Mouse (Mus musculus): ENCODE measurements around the gene Gga3. TPM values are rescaled to one million over a fixed set of nuclear protein-coding genes. Genes with fewer than 3 reads are reported as not detected.
"Not testable (repeated sequence)": the region's sequence is repeated elsewhere in the genome, so short reads cannot be mapped to it uniquely, and the experiment has no call there.

Gene Gga3
- 16.5 and 17.9 TPM in 2 replicates for polyA plus RNA-seq (2014; fragmentation: Nextera tagmentation; extraction: Ambion mirVana)

GRCm38 (mm10) chr11:115603476-115604303 is at the start of gene Gga3, which contains the start of gene Mrps7:
Gene Gga3, minus strand, starts transcription at chr11:115604051.
Gene Mrps7, plus strand, starts transcription at chr11:115603925.
- H3K27ac ChIP-seq (replicated peaks; ENCODE audit: low read depth, low read length): peak within 1 kb of the TSS; percentile 90
- WGBS: under 1% methylated on average over 37 of the region's 93 CpGs
- DNase-seq (ENCODE audit: low spot score): peak; percentile 93
- H3K9ac ChIP-seq (ENCODE audit: low read depth, low read length): peak within 1 kb of the TSS; percentile 97
- H3K4me1 ChIP-seq (ENCODE audit: control insufficient read depth, insufficient read depth, low read length): peaks cover 17% of the 10 kb centered on the region
- no peaks in the 10 kb centered on the region for H3K27me3 ChIP-seq (replicated peaks; ENCODE audit: control insufficient read depth, insufficient read depth, low read length)
- peak within 1 kb of the TSS; percentile 98 for H3K4me3 ChIP-seq (ENCODE audit: low read depth, low read length)
- peak within 1 kb of the TSS; percentile 88 for H3K4me2 ChIP-seq (ENCODE audit: low read depth, low read length)
- no peaks in the 10 kb centered on the region for H3K9me3 ChIP-seq (ENCODE audit: control insufficient read depth, low read length)
- peaks cover 40% of the 10 kb centered on the region for H3K36me3 ChIP-seq (ENCODE audit: control insufficient read depth, insufficient read depth, low read length)
- peak; percentile 97 for ATAC-seq (ENCODE audit: low read depth)

GRCm38 (mm10) chr11:115653194-115653593 is 49.3 kb upstream of the Gga3 start:
- Histone ChIP-seq H3K9me3 (ENCODE audit: control insufficient read depth, low read length) (no peaks in the 10 kb centered on the region), H3K4me2 (ENCODE audit: low read depth, low read length) (no peak overlapping the region), H3K4me1 (ENCODE audit: control insufficient read depth, insufficient read depth, low read length) (no peaks in the 10 kb centered on the region), H3K36me3 (ENCODE audit: control insufficient read depth, insufficient read depth, low read length) (peaks cover 31% of the 10 kb centered on the region), H3K4me3 (ENCODE audit: low read depth, low read length) (no peak overlapping the region), H3K27ac (replicated peaks; ENCODE audit: low read depth, low read length) (no peak overlapping the region), H3K9ac (ENCODE audit: low read depth, low read length) (no peak overlapping the region), H3K27me3 (replicated peaks; ENCODE audit: control insufficient read depth, insufficient read depth, low read length) (no peaks in the 10 kb centered on the region)
- ATAC-seq (ENCODE audit: low read depth) (peak; percentile 38; the same call in 1 of the 2 replicates), DNase-seq (ENCODE audit: low spot score) (peak; percentile 20)
- WGBS: 81% methylated on average over 3 of the region's 3 CpGs

GRCm38 (mm10) chr11:115651680-115652079 is 47.8 kb upstream of the Gga3 start:
- no peaks in the 10 kb centered on the region for H3K27me3 ChIP-seq (replicated peaks; ENCODE audit: control insufficient read depth, insufficient read depth, low read length)
- peaks cover 38% of the 10 kb centered on the region for H3K36me3 ChIP-seq (ENCODE audit: control insufficient read depth, insufficient read depth, low read length)
- H3K4me2 ChIP-seq (ENCODE audit: low read depth, low read length): no peak overlapping the region
- H3K27ac ChIP-seq (replicated peaks; ENCODE audit: low read depth, low read length): no peak overlapping the region
- no peak for ATAC-seq (ENCODE audit: low read depth)
- H3K4me3 ChIP-seq (ENCODE audit: low read depth, low read length): no peak overlapping the region
- H3K9ac ChIP-seq (ENCODE audit: low read depth, low read length): no peak overlapping the region
- no peak for DNase-seq (ENCODE audit: low spot score)
- no peaks in the 10 kb centered on the region for H3K4me1 ChIP-seq (ENCODE audit: control insufficient read depth, insufficient read depth, low read length)
- no peaks in the 10 kb centered on the region for H3K9me3 ChIP-seq (ENCODE audit: control insufficient read depth, low read length)
- 92% methylated on average over 3 of the region's 3 CpGs for WGBS

- no peaks in the 10 kb centered on the region for H3K9me3 ChIP-seq (ENCODE audit: control insufficient read depth, low read length)
- H3K27ac ChIP-seq (replicated peaks; ENCODE audit: low read depth, low read length): no peak overlapping the region
- no peak overlapping the region for H3K4me2 ChIP-seq (ENCODE audit: low read depth, low read length)
- WGBS: 48% methylated on average over 10 of the region's 10 CpGs
- DNase-seq (ENCODE audit: low spot score): peak; percentile 29
- no peaks in the 10 kb centered on the region for H3K27me3 ChIP-seq (replicated peaks; ENCODE audit: control insufficient read depth, insufficient read depth, low read length)
- H3K4me3 ChIP-seq (ENCODE audit: low read depth, low read length): no peak overlapping the region
- ATAC-seq (ENCODE audit: low read depth): no peak
- peaks cover 43% of the 10 kb centered on the region for H3K36me3 ChIP-seq (ENCODE audit: control insufficient read depth, insufficient read depth, low read length)
- H3K9ac ChIP-seq (ENCODE audit: low read depth, low read length): no peak overlapping the region
- no peaks in the 10 kb centered on the region for H3K4me1 ChIP-seq (ENCODE audit: control insufficient read depth, insufficient read depth, low read length)
Measured at GRCm38 (mm10) chr11:115649706-115650105, 45.9 kb upstream of the Gga3 start.

GRCm38 (mm10) chr11:115647459-115647858 is 43.6 kb upstream of the Gga3 start:
- H3K4me1 ChIP-seq (ENCODE audit: control insufficient read depth, insufficient read depth, low read length): no peaks in the 10 kb centered on the region
- H3K27me3 ChIP-seq (replicated peaks; ENCODE audit: control insufficient read depth, insufficient read depth, low read length): no peaks in the 10 kb centered on the region
- H3K4me3 ChIP-seq (ENCODE audit: low read depth, low read length): no peak overlapping the region
- H3K4me2 ChIP-seq (ENCODE audit: low read depth, low read length): no peak overlapping the region
- no peaks in the 10 kb centered on the region for H3K9me3 ChIP-seq (ENCODE audit: control insufficient read depth, low read length)
- ATAC-seq (ENCODE audit: low read depth) (no peak), DNase-seq (ENCODE audit: low spot score) (peak; percentile 90)
- no peak overlapping the region for H3K27ac ChIP-seq (replicated peaks; ENCODE audit: low read depth, low read length)
- H3K36me3 ChIP-seq (ENCODE audit: control insufficient read depth, insufficient read depth, low read length): peaks cover 39% of the 10 kb centered on the region; the same call in 1 of the 2 replicates
- 44% methylated on average over 6 of the region's 6 CpGs for WGBS
- no peak overlapping the region for H3K9ac ChIP-seq (ENCODE audit: low read depth, low read length)

DNA sequence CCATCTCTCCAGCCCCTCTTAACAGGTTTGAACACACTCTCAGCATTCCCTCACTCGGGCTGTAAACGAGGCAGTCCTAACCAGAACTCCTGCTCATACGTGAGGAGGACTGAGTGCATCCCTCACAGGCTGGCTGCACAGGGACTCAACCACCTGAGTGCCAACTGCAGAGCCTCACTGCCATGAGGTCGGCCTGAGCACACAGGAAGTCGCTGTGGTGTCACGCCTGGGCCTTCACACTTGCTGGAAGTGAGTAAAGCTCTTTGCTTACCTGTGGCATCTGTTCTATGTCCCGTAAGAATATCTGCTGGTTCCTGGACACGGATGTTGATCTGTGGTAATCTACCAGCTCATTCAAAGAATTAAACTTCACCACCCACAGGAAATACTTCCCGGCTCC is 42.6 kb upstream of the Gga3 start:
- H3K36me3 ChIP-seq (ENCODE audit: control insufficient read depth, insufficient read depth, low read length): peaks cover 39% of the 10 kb centered on the region; the same call in 1 of the 2 replicates
- no peak overlapping the region for H3K27ac ChIP-seq (replicated peaks; ENCODE audit: low read depth, low read length)
- H3K4me2 ChIP-seq (ENCODE audit: low read depth, low read length): no peak overlapping the region
- H3K4me3 ChIP-seq (ENCODE audit: low read depth, low read length): no peak overlapping the region
- no peak overlapping the region for H3K9ac ChIP-seq (ENCODE audit: low read depth, low read length)
- no peaks in the 10 kb centered on the region for H3K9me3 ChIP-seq (ENCODE audit: control insufficient read depth, low read length)
- no peak for DNase-seq (ENCODE audit: low spot score)
- no peaks in the 10 kb centered on the region for H3K27me3 ChIP-seq (replicated peaks; ENCODE audit: control insufficient read depth, insufficient read depth, low read length)
- no peak for ATAC-seq (ENCODE audit: low read depth)
- H3K4me1 ChIP-seq (ENCODE audit: control insufficient read depth, insufficient read depth, low read length): no peaks in the 10 kb centered on the region
- WGBS: 90% methylated on average over 9 of the region's 9 CpGs

GRCm38 (mm10) chr11:115645498-115645897 is 41.6 kb upstream of the Gga3 start:
- H3K9me3 ChIP-seq (ENCODE audit: control insufficient read depth, low read length); H3K27ac ChIP-seq (replicated peaks; ENCODE audit: low read depth, low read length); H3K27me3 ChIP-seq (replicated peaks; ENCODE audit: control insufficient read depth, insufficient read depth, low read length); H3K4me3 ChIP-seq (ENCODE audit: low read depth, low read length); DNase-seq (ENCODE audit: low spot score); H3K9ac ChIP-seq (ENCODE audit: low read depth, low read length); H3K4me2 ChIP-seq (ENCODE audit: low read depth, low read length); H3K4me1 ChIP-seq (ENCODE audit: control insufficient read depth, insufficient read depth, low read length); ATAC-seq (ENCODE audit: low read depth): not testable (repeated sequence)
- peaks cover 39% of the 10 kb centered on the region; the same call in 1 of the 2 replicates for H3K36me3 ChIP-seq (ENCODE audit: control insufficient read depth, insufficient read depth, low read length)
- 74% methylated on average over 14 of the region's 14 CpGs for WGBS

DNA sequence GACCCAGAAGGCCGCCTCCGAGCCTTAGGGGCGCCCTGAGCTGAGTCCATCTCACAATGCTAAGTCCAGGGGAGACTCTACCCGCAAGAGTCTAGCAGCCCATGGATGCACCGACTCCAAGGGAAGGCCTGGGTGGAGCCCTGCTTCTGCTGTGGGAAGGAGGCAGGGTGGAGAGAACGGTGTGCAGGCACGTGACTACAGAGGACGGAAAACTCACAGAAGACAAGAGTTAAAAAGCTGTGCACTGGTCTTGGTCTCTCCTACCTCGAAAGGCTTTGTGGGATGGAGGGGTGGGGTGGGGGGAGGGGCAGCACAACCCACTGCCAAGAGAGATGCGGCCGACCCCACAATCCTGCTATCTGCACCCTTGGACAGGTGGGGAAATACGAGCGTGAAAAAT is 40.5 kb upstream of the Gga3 start:
- Histone ChIP-seq H3K4me1 (ENCODE audit: control insufficient read depth, insufficient read depth, low read length) (no peaks in the 10 kb centered on the region), H3K27ac (replicated peaks; ENCODE audit: low read depth, low read length) (no peak overlapping the region), H3K4me3 (ENCODE audit: low read depth, low read length) (no peak overlapping the region), H3K9me3 (ENCODE audit: control insufficient read depth, low read length) (no peaks in the 10 kb centered on the region), H3K36me3 (ENCODE audit: control insufficient read depth, insufficient read depth, low read length) (peaks cover 34% of the 10 kb centered on the region; the same call in 1 of the 2 replicates), H3K9ac (ENCODE audit: low read depth, low read length) (no peak overlapping the region; the same call in 1 of the 2 replicates), H3K27me3 (replicated peaks; ENCODE audit: control insufficient read depth, insufficient read depth, low read length) (no peaks in the 10 kb centered on the region), H3K4me2 (ENCODE audit: low read depth, low read length) (no peak overlapping the region)
- DNase-seq (ENCODE audit: low spot score): no peak
- WGBS: 93% methylated on average over 13 of the region's 13 CpGs
- ATAC-seq (ENCODE audit: low read depth): no peak

Measured in embryonic facial prominence, embryonic 14.5 days (tissue).